Mouse (Mus musculus) cerebellum, adult 8-10 months (tissue): Measurements from ENCODE around the gene Rnpepl1.

ENCODE experiments used
- DNase-seq: peaks from one replicate; pipeline ENCODE4 v3.0.0; 2022

Rnpepl1 gene

DNA sequence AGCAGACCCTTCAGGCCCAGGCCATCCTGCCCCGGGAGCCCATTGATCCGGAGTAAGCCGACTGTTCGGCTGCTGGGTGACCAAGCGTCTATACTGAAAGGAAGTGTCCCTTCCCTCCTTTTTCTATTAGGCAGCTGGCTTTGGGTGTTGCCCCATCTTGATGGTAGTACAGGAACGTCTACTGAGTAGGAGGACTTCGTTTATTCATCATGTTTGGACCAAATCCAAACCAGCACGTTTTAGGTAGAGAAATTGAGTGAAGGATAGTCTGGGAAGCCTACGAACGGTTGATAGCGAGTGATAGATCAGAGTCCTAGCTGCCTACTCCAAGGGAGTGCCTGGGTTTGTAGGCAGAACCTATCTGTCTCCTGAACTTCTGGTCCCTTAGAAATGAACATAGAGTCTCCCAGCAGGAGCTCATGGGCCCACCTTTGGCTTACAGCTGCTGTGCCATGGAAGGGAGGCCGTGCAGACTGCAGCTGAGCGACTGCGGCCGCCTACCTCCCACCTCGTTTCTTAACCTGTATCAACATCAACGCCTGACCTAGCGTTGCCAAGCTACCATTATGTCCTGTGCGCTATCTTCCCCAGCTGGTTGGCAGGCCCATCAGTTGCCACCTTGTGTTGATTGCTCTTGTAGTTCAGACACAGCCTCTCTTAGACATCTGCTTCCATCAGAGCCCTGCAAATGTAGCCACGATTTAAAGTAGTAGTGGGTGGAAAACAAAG is 2.8 kb upstream of the Rnpepl1 start:
- DNase-seq, result no peak

DNA sequence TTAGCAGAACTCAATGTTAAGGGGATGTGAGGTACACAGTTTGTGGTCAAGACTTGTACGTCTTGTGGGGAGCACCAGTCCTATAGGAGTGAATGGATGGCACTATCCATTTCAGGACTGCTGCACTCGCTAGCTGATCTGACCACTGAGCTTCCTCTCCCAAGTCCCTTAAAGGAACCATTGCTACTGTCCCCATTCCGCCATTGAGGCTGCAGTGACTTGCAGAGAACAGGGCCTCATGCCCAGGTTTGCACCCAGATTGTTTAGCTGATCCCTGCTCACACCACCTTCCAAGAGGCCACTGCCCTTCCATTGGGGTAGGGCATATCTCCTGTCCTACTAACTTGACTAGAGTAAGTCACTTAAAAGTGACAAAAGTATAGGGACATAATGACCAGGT is 1.9 kb upstream of the Rnpepl1 start:
- DNase-seq, result no peak

DNA sequence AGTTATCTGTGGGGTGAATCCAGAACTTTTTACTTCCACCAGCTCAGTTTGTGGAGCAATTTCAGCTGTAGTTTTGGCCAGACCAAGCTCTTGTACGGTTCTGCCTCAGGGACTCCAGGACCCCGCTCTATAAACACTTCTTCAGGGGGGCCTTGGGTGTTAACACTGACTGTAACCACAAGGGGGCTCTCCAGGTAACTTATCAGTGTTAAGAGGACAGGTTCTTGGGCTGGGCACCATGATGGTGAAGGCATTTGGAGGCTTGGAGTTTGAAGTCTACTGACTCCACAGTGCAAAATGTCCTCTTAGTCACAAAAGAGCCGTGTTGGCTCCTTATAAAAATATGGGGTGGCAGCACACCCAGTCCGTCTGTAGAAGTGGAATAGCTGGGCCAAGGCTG is 1.5 kb upstream of the Rnpepl1 start:
- no peak for DNase-seq

DNA sequence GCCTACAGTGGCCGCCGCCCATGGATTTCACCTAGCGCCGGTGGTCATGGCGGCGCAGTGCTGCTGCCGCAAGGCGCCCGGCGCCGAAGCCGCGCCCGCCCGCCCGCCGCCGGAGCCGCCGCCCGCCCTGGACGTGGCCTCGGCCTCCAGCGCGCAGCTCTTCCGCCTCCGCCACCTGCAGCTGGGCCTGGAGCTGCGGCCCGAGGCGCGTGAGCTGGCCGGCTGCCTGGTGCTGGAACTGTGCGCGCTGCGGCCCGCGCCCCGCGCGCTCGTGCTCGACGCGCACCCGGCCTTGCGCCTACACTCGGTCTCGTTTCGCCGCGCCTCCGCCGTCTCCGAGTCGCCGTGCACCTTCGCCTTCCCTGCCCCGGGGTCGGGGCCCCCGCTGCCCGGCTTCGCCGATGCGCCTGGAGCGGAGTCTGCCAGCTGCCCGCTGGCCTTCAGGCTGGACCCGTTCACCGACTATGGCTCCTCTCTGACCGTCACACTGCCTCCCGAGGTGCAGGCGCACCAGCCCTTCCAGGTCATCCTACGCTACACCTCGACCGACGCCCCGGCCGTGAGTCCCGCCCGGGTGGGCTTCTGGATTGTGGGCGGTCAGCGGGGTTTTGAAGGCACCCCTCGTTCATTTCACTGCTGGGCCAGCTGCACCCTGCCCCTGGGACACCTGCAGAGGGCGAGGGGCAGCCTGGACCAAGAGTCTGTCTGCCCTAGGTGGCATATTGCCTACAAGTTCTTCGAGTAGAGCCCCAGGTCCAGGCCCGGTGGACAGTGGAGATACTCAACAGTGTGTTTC is 540 bp downstream of the Rnpepl1 start:
- DNase-seq, result peak; percentile 75

DNA sequence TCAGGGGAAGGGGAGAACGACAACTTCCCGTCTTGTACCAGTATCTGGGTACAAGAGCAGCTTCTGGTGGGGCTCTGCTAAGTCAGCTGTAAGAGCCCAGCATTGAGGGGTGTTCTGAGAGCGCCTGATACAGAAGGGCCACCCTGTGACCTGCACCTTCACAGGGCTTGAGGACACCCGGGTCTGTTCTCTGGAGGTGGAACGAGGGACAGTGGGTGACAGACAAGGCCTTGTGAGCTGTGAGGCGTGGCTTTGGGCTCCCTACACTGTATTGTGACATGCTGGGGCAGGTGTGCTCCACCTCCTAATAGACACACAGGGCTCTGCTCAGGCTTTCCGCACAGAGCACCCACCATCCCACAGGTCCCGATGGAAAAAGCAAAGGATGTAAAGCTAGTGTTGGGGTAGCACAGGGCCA is 1.1 kb downstream of the Rnpepl1 start:
- no peak for DNase-seq

DNA sequence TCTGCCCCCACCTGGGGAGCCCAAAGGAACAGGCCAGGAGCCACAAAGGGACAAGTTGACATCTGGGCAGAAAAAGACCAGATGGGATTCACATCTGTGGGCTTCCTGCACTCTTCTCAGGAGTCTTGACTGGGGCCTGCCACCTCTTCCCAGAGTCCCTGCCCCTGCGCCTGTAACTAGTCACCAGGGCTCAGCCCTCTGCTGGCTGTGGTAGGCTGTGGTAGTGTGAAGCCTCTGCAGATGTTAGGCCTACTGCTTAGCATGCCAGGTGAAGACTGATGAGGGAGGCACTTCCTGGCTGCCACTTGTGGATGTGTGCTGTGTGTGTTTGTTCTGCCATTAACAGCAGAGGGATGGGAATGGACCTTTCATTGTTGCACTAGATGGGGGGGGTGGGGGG is 1.7 kb downstream of the Rnpepl1 start:
- DNase-seq, result no peak

DNA sequence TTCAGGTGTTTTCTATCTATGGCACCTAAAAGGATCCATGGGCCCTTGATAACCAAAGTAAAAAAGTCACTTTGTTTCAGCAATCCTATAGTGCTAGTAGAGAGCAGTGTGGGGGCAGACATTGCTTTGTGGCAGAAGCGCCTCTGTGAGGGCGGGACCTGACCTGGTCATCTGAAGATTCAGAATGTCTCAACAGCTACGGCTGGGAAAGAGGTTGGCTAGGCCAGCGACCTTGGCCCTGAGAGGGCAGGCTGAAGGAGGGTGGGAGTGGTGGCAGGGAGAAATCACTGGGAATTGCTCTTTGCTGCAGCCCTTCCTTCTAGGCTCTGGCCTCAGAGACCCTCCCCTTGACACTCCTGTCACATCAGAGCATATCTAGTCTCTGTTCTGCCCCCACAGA is 3.7 kb downstream of the Rnpepl1 start:
- no peak for DNase-seq

DNA sequence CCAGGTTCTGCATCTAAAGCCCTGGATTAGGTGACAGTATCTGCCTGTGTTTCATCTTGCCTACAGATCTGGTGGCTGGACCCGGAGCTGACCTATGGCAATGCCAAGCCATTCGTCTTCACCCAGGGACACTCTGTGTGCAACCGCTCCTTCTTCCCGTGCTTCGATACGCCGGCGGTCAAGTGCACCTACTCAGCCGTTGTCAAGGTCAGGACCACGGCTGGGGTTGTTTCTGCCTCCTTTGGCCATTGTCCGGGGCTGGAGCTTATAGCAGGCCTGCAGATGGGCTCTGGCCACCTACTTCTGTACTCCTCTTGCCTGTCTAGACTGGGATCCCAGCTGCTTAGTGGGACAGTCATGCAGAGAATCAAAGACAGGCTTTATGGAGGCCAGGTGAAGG is 4.4 kb downstream of the Rnpepl1 start:
- DNase-seq, result no peak

DNA sequence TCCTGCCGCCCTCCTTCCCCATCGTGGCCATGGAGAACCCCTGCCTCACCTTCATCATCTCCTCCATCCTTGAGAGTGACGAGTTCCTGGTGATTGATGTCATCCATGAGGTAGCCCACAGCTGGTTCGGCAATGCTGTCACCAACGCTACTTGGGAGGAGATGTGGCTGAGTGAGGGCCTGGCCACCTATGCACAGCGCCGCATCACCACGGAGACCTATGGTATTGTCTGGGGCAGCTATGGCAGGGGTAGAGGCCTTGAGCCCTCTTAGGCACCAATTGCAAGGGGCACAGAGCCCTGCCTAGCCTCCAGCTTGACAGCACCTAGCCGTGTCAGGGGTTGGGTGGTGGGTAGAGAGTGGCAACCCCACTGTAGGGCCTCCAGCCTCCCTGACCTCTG is 6.1 kb downstream of the Rnpepl1 start:
- DNase-seq, result no peak

DNA sequence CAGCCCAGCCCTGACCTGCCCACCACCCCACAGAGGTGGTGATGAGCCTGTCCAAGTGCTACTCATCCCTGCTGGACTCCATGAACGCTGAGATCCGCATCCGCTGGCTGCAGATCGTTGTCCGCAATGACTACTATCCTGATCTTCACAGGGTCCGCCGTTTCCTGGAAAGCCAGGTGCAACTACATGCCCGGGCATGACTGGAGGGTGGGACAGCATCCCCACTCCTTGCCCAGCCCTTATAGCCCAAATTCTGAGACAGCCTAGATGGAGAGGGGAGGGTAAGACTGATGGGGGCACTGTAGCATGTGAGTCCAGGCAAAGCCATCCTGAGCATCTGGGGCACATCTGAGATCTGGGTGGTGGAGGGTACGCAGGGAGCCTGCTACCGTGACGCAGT is 8.6 kb downstream of the Rnpepl1 start:
- no peak for DNase-seq

DNA sequence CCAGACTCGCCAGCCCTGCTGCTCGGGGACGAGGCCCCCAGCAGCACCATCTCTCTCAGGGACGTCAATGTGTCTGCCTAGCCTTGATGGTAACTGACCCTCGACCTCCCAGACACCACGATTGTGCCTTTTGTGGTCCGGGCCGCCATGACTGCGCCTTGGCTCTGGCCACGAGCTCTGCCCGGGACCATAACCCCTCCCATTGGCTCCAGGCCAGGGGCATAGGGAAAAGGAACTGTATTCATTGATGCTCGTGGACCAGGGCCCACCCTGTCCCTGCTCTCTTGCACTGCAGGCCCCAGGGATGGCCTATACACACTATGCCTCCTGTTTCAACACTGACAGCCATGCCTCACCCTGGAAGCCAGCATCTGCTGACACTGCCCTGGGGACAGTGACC is 9.2 kb downstream of the Rnpepl1 start:
- DNase-seq, result no peak

DNA sequence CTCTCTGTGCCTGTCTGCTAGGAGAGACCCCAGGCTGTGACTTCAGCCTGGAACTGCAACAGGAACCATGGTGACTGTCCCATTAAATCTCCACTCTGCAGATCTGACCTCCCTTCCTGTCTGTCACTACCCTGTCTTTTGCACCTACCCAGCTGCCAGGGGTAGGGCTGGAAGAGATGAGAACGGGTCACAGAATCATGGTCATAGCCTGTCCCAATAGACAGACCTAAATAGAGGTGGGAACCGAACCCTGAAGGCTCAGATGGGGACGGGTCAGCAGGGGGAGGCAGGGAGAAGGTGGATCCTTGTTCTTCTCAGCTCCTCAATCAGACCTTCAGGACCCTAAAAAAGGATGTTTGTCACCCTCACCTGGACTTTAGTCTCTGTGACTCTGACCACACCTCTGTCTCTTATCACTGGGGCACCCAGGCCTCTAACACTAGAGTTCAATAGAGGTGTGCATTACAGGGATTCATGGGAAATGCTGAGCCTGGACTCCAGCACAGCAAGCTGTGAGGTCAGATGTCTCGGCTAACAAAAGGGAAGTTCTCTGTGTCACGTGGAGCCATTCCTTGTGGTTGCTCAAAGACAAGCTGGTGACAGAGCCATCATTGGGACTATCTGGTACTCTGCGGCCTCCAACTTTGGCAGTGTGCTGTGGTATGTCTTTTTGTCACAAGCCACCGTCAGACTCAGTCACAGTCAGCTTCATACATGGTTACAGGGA is 10.1 kb downstream of the Rnpepl1 start:
- DNase-seq, result no peak

DNA sequence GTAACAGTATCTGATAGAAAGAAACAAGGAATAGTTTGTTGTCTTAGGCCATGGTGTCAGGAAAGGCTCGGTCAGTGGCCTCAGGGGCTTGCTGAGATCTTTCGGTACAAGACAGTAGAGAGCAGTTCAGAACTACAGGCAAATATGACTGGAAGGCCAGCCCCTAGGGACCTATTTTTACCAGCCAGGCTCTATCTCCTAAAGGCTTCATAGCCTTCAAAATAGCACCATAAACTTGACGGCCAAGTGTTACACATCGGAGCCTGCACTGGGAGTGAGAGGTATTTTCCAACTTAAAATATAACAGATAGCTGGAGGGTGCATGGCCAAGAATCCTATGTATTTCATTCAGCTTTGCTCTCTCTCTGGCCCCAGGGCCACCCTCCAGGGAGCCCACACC is 10.9 kb downstream of the Rnpepl1 start:
- DNase-seq, result no peak

DNA sequence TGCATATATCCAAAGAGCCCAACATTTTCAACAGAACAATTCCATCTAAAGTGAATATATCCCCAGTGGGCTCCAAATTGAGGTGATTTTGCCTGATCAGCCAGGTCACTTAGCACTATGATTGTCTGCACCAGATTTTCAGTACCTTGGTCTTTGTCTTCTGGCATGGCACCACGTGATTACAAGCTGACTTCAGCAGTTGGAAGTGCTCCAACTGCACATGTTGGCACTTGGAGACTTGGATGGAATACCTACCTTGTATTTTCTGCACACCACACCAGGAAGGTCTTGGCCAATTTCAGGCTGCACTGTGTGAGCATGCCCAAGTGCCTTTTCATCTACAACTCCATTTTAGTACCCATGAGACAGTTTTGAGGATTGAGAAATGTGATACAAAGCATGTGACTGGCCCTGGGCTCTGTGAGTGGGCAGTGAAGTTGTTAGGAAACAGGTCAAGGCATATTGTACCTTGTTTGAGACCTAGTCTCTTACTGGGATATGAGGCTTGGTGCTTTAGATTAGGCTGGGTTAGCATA is 19.7 kb downstream of the Rnpepl1 start:
- no peak for DNase-seq

DNA sequence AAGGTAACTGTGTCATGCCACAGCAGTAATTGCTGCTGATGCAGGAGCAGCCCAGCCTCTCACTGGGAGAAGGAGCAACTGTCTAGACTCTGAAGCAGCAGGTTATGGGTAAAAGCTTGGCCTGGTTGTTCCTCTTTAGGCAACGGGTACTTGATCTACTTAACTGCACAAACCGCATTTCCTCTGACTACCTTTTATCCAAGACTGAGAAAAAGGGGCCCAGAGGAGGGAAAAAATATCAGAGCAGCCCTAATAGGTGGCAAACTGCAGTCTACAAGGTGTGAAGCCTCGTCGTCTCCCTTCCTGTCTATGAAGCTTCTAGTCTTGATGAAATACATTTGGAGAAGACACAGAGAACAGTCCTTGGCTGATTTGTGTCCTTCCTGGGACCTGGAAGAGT is 23.0 kb downstream of the Rnpepl1 start:
- DNase-seq, result no peak

DNA sequence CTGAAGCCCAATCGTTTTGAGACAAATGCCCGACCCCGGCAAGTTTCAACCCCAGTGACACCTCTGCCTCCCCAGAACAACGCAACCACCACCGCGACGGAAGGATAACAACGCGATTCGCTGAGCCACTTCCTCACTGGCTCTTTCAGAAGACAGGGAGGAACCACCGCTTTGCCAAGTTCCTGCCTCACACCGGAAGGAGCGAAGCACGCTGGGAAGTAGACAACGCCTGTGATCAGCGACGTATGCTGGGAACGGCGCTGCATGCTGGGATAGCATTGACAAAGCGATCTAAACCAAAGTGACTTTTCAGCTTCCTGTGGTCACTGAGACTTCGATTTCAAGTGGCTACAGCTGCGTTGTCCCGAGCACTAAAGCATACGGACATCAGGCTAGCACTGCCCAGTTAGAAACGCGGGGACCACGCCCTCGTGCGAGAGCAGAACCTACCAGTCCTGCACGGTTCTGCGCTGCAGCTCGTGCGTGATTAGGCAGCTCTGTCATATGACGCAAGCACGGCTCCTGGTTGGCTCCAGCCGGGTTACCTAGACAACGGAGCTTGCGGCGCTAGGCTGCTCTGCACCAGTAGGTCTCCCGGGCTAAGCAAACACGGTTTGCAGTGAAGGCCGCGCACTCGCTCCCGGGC is 23.7 kb downstream of the Rnpepl1 start, which contains the start of gene Capn10:
Capn10 (plus strand) TSS at position 195 of the 646 bp plus-strand sequence.
- DNase-seq, result peak; percentile 93

DNA sequence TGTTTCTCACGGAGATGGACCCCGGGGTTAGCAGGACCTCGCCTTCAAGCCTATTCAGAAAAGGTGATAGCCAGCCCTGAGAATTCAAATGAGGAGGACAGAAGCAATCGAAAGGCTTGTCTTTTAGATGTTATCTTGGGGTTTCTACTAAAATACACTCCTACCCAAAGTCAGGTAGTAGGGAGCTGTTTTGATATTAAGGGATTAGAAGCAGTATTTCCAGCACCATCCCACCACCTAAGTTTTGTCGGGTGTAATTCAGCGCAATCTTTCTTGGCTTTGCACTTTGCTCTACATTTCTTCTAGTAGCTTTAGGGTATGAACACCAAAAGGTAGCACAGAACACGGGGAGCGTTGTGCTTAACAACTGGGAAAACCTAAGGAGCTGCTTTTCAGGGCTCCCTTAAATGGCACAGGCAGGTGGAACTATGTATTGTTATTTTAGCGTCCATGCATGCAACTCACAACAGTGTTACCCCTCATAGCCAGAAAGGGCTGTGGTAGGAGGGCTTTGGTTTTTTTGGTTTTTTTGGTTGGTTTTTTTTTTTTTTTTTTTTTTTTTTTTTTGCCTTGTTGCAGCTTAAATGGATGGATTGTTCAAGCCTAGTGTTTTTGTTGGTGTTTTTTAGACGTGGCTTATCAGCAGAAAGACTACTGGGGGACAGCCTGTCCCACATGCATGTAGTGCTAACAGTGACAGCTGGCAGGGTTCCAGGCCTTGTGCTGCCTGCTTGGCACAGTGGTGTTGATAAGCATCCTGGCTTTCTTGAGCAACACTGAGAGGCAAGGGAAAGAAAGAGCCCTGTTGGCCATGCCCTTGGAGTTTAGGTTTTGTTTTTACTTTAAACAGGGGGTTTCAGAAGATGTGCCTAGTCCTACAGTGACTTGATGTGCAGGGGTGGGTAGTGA is 24.7 kb downstream of the Rnpepl1 start:
- no peak for DNase-seq

DNA sequence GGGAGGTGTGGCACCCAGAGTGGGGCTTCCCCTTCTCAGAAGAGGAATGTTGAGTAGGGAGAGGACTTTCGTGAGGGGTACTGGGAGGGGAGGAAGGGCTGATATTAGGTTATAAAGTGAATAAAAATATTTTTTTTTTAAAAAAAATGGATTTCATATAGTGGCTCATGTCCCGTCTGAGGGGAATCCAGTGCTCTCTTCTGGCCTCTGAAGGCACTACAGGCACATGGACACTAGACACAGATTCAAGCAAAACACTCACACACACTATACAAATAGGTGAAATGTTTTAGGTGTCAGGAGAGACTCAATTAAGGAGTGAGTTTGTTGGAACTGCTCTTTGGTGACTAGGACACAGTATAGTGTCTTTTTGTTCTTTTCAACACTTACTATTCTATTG is 25.4 kb downstream of the Rnpepl1 start:
- no peak for DNase-seq

DNA sequence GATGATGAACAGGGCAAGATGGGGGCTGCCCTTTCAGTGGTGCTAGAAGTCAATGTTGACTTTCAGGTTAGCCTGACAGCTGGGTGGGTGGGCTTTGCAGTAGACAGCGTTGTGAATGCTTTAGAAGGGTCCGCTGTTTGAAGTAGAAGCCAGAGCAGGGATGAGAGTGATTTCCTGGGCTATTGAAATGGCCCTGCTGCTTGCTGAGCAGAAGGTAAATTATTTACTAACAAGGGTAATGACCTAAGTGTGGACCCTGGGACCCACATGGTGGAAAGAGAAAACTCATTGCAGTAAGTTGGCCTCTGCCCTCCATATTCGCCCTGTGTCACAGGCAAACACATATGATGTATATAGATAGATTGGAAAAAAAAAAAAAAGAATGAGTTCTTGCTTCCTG is 25.9 kb downstream of the Rnpepl1 start:
- DNase-seq, result no peak

DNA sequence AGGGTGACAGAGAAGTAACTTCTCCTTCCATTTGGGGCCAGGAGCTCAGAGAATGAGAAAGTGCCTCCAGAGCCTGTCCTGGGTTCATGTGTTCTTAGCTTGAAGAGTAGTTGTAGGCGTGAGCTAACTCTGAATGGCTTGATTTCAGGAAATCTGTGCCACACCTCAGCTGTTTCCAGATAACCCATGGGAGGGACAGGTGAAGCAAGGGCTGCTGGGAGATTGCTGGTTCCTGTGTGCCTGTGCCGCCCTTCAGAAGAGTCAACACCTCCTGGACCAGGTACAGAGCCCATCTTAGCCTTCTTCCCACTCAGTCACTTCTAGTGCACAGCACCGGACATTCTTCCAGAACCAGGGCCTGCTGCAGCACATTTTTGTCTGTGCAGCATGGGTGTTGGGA is 27.2 kb downstream of the Rnpepl1 start:
- no peak for DNase-seq

DNA sequence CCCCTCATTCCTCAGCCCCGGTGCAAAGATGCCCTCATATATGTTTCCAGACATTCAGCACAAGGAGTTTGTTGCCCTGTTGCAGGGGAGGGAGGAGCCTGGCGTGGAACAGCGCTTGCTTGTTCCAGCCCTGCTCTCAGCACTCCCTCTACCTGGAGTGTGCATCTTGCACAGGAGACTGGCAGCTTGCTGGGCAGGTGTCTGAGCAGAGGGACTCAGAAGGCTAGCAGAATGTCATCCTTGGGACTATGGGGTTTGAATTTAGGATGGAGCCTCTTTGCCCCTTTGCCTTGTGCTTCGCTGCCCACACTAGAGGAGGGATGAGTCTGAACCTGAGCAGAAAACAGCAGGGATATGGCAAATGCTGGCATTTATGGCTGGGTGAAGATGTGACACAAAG is 29.2 kb downstream of the Rnpepl1 start:
- DNase-seq, result no peak
